Mouse (Mus musculus) c-Kit-positive CD71-positive TER-119-positive erythroid progenitor cells, embryonic 14.5 days (primary cell): ENCODE data around the gene Brd3.
"Not testable (repeated sequence)": the region's sequence is repeated elsewhere in the genome, so short reads cannot be mapped to it uniquely, and the experiment has no call there.

Source experiments
- DNase-seq: peaks from one replicate; pipeline ENCODE4 v3.0.0-alpha.2; 2013; ENCODE audit warnings: low spot score

Gene Brd3

GRCm38 (mm10) chr2:27507562-27507961 lies at the start of gene Brd3:
TSS of gene Brd3 (minus strand) at chr2:27507662.
- DNase-seq, result no peak

- no peak for DNase-seq
Measured at GRCm38 (mm10) chr2:27556921-27557320, 49.5 kb upstream of the Brd3 start.

- no peak for DNase-seq
Measured at GRCm38 (mm10) chr2:27554308-27554707, 46.8 kb upstream of the Brd3 start.

- DNase-seq, result peak; percentile 50
Measured at GRCm38 (mm10) chr2:27552620-27553287, 45.3 kb upstream of the Brd3 start.

- no peak for DNase-seq
Measured at GRCm38 (mm10) chr2:27548664-27549369, 41.4 kb upstream of the Brd3 start.

GRCm38 (mm10) chr2:27547986-27548385 lies 40.5 kb upstream of the Brd3 start:
- no peak for DNase-seq

- no peak for DNase-seq
Measured at GRCm38 (mm10) chr2:27547326-27547725, 39.9 kb upstream of the Brd3 start.

- DNase-seq, result not testable (repeated sequence)
Measured at GRCm38 (mm10) chr2:27546041-27546440, 38.6 kb upstream of the Brd3 start.

GRCm38 (mm10) chr2:27545517-27545916 lies 38.1 kb upstream of the Brd3 start:
- not testable (repeated sequence) for DNase-seq

- DNase-seq, result no peak
Measured at GRCm38 (mm10) chr2:27544613-27545012, 37.2 kb upstream of the Brd3 start.

- no peak for DNase-seq
Measured at GRCm38 (mm10) chr2:27541225-27541624, 33.8 kb upstream of the Brd3 start.

- no peak for DNase-seq
Measured at GRCm38 (mm10) chr2:27540515-27540836, 33.0 kb upstream of the Brd3 start.

- DNase-seq, result peak; percentile 93
Measured at GRCm38 (mm10) chr2:27539772-27540514, 32.5 kb upstream of the Brd3 start.

GRCm38 (mm10) chr2:27539336-27539735 lies 31.9 kb upstream of the Brd3 start:
- no peak for DNase-seq

GRCm38 (mm10) chr2:27538455-27539330 lies 31.2 kb upstream of the Brd3 start:
- not testable (repeated sequence) for DNase-seq

- DNase-seq, result no peak
Measured at GRCm38 (mm10) chr2:27518283-27518682, 10.8 kb upstream of the Brd3 start.

- DNase-seq, result no peak
Measured at GRCm38 (mm10) chr2:27516289-27516688, 8.8 kb upstream of the Brd3 start.

GRCm38 (mm10) chr2:27515341-27516166 lies 8.1 kb upstream of the Brd3 start:
- peak; percentile 26 for DNase-seq

GRCm38 (mm10) chr2:27514639-27515328 lies 7.3 kb upstream of the Brd3 start, which contains the start of gene Wdr5:
TSS of gene Wdr5 (plus strand) at chr2:27515157.
- DNase-seq, result peak; percentile 86

GRCm38 (mm10) chr2:27513861-27514260 lies 6.4 kb upstream of the Brd3 start:
- DNase-seq, result no peak
